Mouse (Mus musculus) embryo, embryonic 11.5 days (tissue): ENCODE data around the gene Csk.

Experiments used
- DNase-seq: peaks from one replicate; pipeline ENCODE4 v3.0.0-alpha.2; 2012; ENCODE audit warnings: low read depth, low spot score

The Csk gene

GRCm38 (mm10) chr9:57657843-57658242 lies 4.4 kb upstream of the Csk start:
- DNase-seq: no peak

GRCm38 (mm10) chr9:57656631-57657350 lies 3.4 kb upstream of the Csk start:
- DNase-seq: no peak

GRCm38 (mm10) chr9:57655749-57656148 lies 2.3 kb upstream of the Csk start:
- peak; percentile 91 for DNase-seq

GRCm38 (mm10) chr9:57654966-57655365 lies 1.5 kb upstream of the Csk start:
- no peak for DNase-seq

GRCm38 (mm10) chr9:57652855-57653254 lies 576 bp downstream of the Csk start:
- no peak for DNase-seq

- no peak for DNase-seq
Measured at GRCm38 (mm10) chr9:57652351-57652750, 1.1 kb downstream of the Csk start.

GRCm38 (mm10) chr9:57650786-57651311 lies 2.6 kb downstream of the Csk start:
- no peak for DNase-seq

- no peak for DNase-seq
Measured at GRCm38 (mm10) chr9:57650130-57650785, 3.2 kb downstream of the Csk start.

- DNase-seq: no peak
Measured at GRCm38 (mm10) chr9:57647286-57648108, 5.9 kb downstream of the Csk start.

GRCm38 (mm10) chr9:57646551-57647103 lies 6.8 kb downstream of the Csk start:
- no peak for DNase-seq

- peak; percentile 84 for DNase-seq
Measured at GRCm38 (mm10) chr9:57644944-57645893, 8.2 kb downstream of the Csk start.

GRCm38 (mm10) chr9:57644442-57644943 lies 8.9 kb downstream of the Csk start:
- DNase-seq: no peak

- no peak for DNase-seq
Measured at GRCm38 (mm10) chr9:57643856-57644180, 9.6 kb downstream of the Csk start.

GRCm38 (mm10) chr9:57643169-57643855 lies 10.1 kb downstream of the Csk start:
- DNase-seq: no peak

- DNase-seq: no peak
Measured at GRCm38 (mm10) chr9:57641775-57642550, 11.5 kb downstream of the Csk start.

- DNase-seq: no peak
Measured at GRCm38 (mm10) chr9:57641022-57641421, 12.4 kb downstream of the Csk start.

GRCm38 (mm10) chr9:57640384-57640783 lies 13.0 kb downstream of the Csk start:
- DNase-seq: no peak

GRCm38 (mm10) chr9:57639661-57640328 lies 13.6 kb downstream of the Csk start:
- DNase-seq: no peak
